Mouse (Mus musculus) lung, postnatal 0 days (tissue): ENCODE results near the gene Ints11. TPM values are rescaled to one million over a fixed set of nuclear protein-coding genes. Genes with fewer than 3 reads are reported as not detected.

Source experiments
- ATAC-seq: fragments of 200-750 bp; cut with Nextera tagmentation; 2 replicates; pipeline ENCODE4 v1.8.0; 2017; ENCODE audit warnings: moderate library complexity
- DNase-seq: peaks from one replicate; pipeline ENCODE4 v3.0.0-alpha.2; 2016; ENCODE audit warnings: low spot score
- H3K27ac ChIP-seq: fragments of 300-500 bp; sonication (generic); 2 replicates; pipeline ENCODE4 v1.5.1; 2014; ENCODE audit warnings: antibody characterized with exemption, mild to moderate bottlenecking, low read length, mixed read lengths
- H3K27me3 ChIP-seq: fragments of 300-500 bp; sonication (generic); replicated peaks from 2 replicates; pipeline ENCODE4 v1.6.1; 2014; ENCODE audit warnings: low read length, mixed read lengths; ENCODE audit not compliant: insufficient read depth
- H3K36me3 ChIP-seq: fragments of 300-500 bp; sonication (generic); 2 replicates; pipeline ENCODE4 v1.6.1; 2014; ENCODE audit warnings: low read length, mixed read lengths; ENCODE audit not compliant: insufficient read depth
- H3K4me1 ChIP-seq: fragments of 300-500 bp; sonication (generic); 2 replicates; pipeline ENCODE4 v1.6.1; 2014; ENCODE audit warnings: antibody characterized with exemption, low read depth, low read length, mixed read lengths; ENCODE audit not compliant: insufficient read depth
- H3K4me2 ChIP-seq: fragments of 300-500 bp; sonication (generic); replicated peaks from 2 replicates; pipeline ENCODE4 v1.6.1; 2014; ENCODE audit warnings: low read depth, mild to moderate bottlenecking, low read length, moderate library complexity, mixed read lengths
- H3K4me3 ChIP-seq: fragments of 300-500 bp; sonication (generic); 2 replicates; pipeline ENCODE4 v1.5.1; 2014; ENCODE audit warnings: low read depth, low read length
- H3K9ac ChIP-seq: fragments of 300-500 bp; sonication (generic); replicated peaks from 2 replicates; pipeline ENCODE4 v1.6.1; 2014; ENCODE audit warnings: low read depth, mild to moderate bottlenecking
- H3K9me3 ChIP-seq: fragments of 300-500 bp; sonication (generic); 2 replicates; pipeline ENCODE4 v1.6.1; 2016; ENCODE audit warnings: low read length, mixed read lengths
- CTCF ChIP-seq: IDR thresholded peaks from 2 replicates; pipeline ENCODE4 v1.5.1; 2016; ENCODE audit warnings: antibody characterized with exemption, mild to moderate bottlenecking
- EP300 ChIP-seq: IDR thresholded peaks from 2 replicates; pipeline ENCODE4 v1.6.1; 2016; ENCODE audit warnings: antibody characterized with exemption, mild to moderate bottlenecking, control low read depth
- WGBS: fragments of 180-500 bp; shearing (Covaris S2); extraction: QIAGEN DNeasy Blood & Tissue Kit; methylation state at CpG from one replicate; pipeline ENCODE4 v1.1.7; 2014; 5-methylcytosine and 5-hydroxymethylcytosine counted together
- polyA plus RNA-seq: library from polyadenylated mRNA; unstranded; fragments of >200 nt; fragmentation: Nextera tagmentation; extraction: Ambion mirVana; gene quantifications from 2 replicates; pipeline ENCODE4 v1.2.1, GENCODE M21; 2015

Gene Ints11
- polyA plus RNA-seq, 1 experiment from 2014 or later: 31.7 TPM

DNA sequence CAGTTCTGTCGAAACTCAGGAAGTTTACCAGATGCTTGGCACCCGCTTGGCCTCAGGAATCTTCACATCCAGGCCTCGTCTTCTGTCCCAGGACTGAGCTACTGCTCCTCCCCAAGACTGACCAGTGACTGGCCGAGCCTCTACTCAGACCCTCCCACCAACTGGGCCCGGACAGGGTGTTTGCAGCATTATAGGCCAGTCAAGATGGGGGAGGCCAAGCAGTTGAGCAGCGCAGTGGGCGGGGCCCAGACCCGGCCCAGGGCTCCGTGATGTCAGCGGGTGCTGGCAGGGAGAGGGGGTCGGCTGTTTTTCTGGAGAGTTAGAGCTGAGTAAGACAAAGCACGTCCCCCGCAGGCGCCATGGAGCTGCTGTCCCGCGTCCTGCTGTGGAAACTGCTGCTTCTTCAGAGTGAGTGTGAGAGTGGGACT is 29.8 kb upstream of the Ints11 start, which contains the start of gene Mxra8:
Gene Mxra8 (plus strand): TSS at position 198 of the 428 bp plus-strand sequence.
- no peaks in the 10 kb centered on the region for H3K27me3 ChIP-seq
- ATAC-seq (peak; percentile 93), DNase-seq (peak; percentile 97)
- TF ChIP-seq EP300: peak; percentile 31; the same call in 1 of the 2 replicates
- no peak for TF ChIP-seq CTCF
- H3K4me2 ChIP-seq: peak within 1 kb of the TSS; percentile 97
- WGBS: 6% methylated on average over 16 of the region's 16 CpGs
- no peaks in the 10 kb centered on the region for H3K9me3 ChIP-seq
- H3K9ac ChIP-seq: peak within 1 kb of the TSS; percentile 56
- peak within 1 kb of the TSS; percentile 51 for H3K4me3 ChIP-seq
- no peaks in the 10 kb centered on the region for H3K36me3 ChIP-seq
- H3K27ac ChIP-seq: peak within 1 kb of the TSS; percentile 92
- peaks cover 5% of the 10 kb centered on the region; the same call in 1 of the 2 replicates for H3K4me1 ChIP-seq

DNA sequence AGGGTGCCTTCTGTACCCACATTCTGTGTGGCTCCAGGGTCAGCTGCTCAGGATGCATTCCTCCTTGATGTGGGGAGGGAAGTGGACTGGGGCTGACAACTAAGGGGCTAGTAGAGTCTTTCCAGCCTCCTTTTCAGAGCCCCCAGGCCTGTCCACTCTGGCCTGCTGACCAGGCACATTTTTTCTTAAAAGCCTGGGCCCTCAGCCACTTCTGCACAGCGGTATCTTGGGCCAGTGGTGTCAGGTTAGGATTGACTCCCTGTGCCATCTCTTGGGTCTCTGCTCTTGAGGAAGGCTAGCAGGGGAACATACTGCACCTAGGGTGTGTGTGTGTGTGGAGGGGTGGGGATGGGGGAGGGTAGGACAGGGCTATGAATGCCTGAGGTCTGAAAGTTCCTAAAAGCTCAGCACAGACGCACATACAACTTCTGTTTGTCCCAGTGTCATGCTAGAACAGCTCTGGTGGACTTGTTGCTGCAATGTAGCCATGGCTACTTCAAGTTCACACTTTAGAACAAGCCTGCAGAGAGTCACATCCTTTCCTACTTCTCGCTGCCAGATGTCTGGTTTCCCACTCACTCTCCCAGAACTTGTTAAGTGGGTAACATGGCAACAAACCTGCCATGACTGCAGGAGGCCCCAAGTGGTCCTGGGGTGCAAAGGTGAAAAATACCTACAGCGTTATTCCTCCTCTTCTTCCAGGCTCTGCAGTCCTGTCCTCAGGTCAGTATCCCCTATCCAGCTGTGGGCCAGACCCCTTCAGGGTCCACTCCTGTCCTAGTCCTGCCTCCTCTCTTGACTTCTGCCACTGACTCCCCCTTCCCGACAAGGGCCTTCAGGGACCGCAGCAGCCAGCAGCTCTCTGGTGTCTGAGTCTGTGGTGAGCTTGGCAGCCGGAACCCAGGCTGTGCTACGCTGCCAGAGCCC is 29.0 kb upstream of the Ints11 start:
- Histone ChIP-seq H3K9me3 (no peaks in the 10 kb centered on the region), H3K4me2 (peak overlapping the region; percentile 97), H3K4me1 (peaks cover 5% of the 10 kb centered on the region; the same call in 1 of the 2 replicates), H3K36me3 (no peaks in the 10 kb centered on the region), H3K27me3 (no peaks in the 10 kb centered on the region), H3K27ac (peak overlapping the region; percentile 90), H3K9ac (peak overlapping the region; percentile 56), H3K4me3 (peak overlapping the region; percentile 51)
- no peak for TF ChIP-seq EP300
- TF ChIP-seq CTCF: no peak
- 16% methylated on average over 8 of the region's 8 CpGs for WGBS
- ATAC-seq: peak; percentile 0; the same call in 1 of the 2 replicates
- peak; percentile 58 for DNase-seq

DNA sequence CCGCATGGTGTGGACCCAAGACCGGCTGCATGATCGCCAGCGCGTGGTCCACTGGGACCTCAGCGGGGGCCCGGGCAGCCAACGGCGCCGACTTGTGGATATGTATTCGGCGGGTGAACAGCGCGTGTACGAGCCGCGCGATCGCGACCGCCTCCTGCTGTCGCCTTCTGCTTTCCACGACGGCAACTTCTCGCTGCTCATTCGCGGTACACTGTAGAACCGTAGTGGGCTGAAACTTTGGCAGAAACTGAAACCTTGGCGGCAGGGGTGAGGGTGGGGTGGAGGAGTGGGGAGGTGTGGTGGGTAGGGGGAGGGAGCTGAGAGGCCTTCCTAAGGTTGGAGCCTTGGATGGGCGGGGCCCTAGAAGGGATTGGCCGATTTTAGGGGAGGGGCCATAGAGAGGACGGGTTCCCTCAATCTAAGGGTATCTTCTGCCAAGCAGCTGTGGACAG is 28.3 kb upstream of the Ints11 start:
- Histone ChIP-seq H3K4me3 (peak overlapping the region; percentile 51), H3K9me3 (no peaks in the 10 kb centered on the region), H3K27me3 (no peaks in the 10 kb centered on the region), H3K4me2 (peak overlapping the region; percentile 97), H3K4me1 (peaks cover 5% of the 10 kb centered on the region; the same call in 1 of the 2 replicates), H3K27ac (peak overlapping the region; percentile 90), H3K36me3 (no peaks in the 10 kb centered on the region), H3K9ac (peak overlapping the region; percentile 56)
- WGBS: under 1% methylated on average over 31 of the region's 32 CpGs
- peak; percentile 68 for TF ChIP-seq CTCF
- no peak for TF ChIP-seq EP300
- DNase-seq (peak; percentile 91), ATAC-seq (peak; percentile 22)

DNA sequence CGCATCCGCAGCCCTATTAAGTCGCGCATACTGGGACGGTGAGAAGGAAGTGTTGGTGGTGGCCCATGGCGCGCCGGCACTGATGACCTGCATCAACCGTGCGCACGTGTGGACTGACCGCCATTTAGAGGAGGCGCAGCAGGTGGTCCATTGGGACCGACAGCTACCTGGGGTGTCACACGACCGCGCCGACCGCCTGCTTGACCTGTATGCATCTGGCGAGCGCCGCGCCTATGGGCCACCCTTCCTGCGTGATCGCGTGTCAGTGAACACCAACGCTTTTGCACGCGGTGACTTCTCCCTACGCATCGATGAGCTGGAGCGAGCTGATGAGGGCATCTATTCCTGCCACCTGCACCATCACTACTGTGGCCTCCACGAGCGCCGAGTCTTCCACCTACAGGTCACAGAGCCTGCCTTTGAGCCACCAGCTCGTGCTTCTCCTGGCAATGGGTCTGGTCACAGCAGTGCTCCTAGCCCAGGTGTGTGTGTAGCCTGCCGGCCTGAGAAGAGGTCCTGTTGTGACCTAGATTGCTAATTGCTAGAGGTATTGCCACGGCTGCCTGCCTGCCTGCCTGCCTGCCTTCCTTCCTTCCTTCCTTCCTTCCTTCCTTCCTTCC is 27.6 kb upstream of the Ints11 start:
- H3K9ac ChIP-seq: no peak overlapping the region
- H3K4me1 ChIP-seq: peaks cover 9% of the 10 kb centered on the region; the same call in 1 of the 2 replicates
- no peaks in the 10 kb centered on the region for H3K36me3 ChIP-seq
- H3K27me3 ChIP-seq: no peaks in the 10 kb centered on the region
- no peaks in the 10 kb centered on the region for H3K9me3 ChIP-seq
- peak overlapping the region; percentile 51; the same call in 1 of the 2 replicates for H3K4me3 ChIP-seq
- peak overlapping the region; percentile 97 for H3K4me2 ChIP-seq
- no peak overlapping the region for H3K27ac ChIP-seq
- ATAC-seq: no peak
- TF ChIP-seq CTCF (no peak), EP300 (no peak)
- WGBS: 46% methylated on average over 38 of the region's 38 CpGs
- DNase-seq: no peak

DNA sequence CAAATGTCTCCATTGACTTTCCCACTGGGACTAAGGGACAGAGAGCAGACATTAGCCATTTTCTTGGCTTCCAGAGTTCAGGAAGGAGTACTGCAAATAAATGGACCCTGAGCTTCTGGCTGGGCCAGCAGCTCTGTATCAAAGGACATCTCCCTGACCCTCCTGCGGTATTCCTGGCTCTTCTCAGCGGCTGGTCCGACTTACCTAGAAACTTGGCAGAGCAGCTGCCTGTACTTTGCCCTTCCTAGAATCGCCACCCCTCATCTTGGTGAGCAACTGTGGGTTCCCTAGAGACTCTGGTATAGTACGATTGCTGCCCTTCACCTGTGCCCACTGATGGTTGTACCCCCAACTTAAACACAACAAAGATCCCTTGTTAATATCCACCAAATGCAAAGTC is 26.1 kb upstream of the Ints11 start:
- Histone ChIP-seq H3K27me3 (no peaks in the 10 kb centered on the region), H3K27ac (no peak overlapping the region), H3K4me3 (no peak overlapping the region), H3K9ac (no peak overlapping the region), H3K9me3 (no peaks in the 10 kb centered on the region), H3K36me3 (no peaks in the 10 kb centered on the region), H3K4me2 (no peak overlapping the region), H3K4me1 (peaks cover 15% of the 10 kb centered on the region; the same call in 1 of the 2 replicates)
- ATAC-seq (no peak), DNase-seq (no peak)
- WGBS: 88% methylated on average over 5 of the region's 5 CpGs
- TF ChIP-seq EP300 (no peak), CTCF (no peak)
